Mouse (Mus musculus) fibroblast of lung, adult 2 months (primary cell): ENCODE measurements around the gene Pdlim4.

ENCODE experiments used
- DNase-seq: peaks from one replicate; pipeline ENCODE4 v3.0.0-alpha.2; 2011; ENCODE audit warnings: low read depth

The Pdlim4 gene

DNA sequence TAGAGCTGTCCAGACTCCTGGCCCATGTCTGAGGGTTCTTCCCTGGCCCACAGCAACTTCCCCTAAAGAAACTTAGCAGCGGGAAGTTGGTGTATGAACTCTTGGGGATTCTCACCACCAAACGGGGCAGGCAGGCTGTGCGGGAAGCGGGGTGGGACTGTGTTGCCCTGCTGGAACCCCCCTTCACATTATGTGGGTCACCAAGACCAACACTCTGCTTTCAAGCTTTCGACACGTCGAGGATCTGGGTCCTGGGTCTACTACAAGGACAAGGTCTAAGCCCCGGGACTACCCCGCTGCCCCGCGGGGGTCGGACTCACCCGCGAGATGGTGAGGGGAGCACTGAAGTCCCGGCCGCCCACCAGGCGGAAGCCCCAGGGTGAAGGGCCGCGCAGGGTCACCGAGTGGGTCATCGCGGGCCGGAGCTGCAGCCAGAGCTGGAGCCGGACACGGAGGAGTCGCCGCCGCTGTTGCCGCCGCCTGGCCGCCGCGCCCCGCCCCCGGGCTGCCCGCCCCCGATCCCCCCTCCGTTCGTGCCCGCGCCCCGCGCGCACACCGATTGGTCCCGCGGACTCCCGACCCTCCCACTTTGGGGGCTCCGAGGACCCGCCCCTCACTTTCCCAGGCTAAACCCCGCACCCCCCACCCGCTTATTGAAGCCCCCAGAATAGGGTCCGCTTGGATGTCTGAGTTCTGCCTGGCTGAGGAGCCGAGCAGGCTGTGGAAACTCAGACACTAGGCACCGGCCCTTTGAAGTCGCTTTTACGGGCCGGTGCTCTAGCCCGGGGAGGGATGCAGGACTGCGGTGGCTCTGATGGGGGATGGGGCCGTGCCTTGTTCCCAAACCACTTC, at the start of gene Pdlim4:
Gene Pdlim4, minus strand, starts transcription at position 495 of the 852 bp plus-strand sequence.
- DNase-seq: no peak

DNA sequence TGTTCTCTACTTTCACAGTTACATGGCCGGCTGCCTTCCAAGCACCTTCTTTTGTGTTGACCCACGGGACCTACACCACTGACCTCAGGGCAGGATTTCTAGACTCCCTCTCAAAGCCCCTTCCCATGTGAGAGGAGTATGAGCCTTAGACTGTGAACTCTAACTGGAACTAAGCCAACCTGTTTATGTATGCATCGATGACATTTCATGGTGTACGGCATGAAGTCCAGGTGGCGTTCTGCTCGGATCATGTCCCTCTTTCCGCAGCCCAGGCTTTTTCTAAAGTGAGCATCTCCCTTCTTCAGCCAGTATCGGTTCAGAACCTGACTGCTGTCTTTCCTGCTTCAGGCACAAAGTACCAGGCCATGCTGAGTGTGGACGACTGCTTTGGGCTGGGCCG, 48.3 kb upstream of the Pdlim4 start:
- no peak for DNase-seq

- no peak for DNase-seq
These were observed 47.6 kb upstream of the Pdlim4 start for GRCm38 (mm10) chr11:54116406-54116805.

GRCm38 (mm10) chr11:54115911-54116310, 47.1 kb upstream of the Pdlim4 start:
- no peak for DNase-seq

GRCm38 (mm10) chr11:54115301-54115700, 46.5 kb upstream of the Pdlim4 start:
- DNase-seq: no peak

DNA sequence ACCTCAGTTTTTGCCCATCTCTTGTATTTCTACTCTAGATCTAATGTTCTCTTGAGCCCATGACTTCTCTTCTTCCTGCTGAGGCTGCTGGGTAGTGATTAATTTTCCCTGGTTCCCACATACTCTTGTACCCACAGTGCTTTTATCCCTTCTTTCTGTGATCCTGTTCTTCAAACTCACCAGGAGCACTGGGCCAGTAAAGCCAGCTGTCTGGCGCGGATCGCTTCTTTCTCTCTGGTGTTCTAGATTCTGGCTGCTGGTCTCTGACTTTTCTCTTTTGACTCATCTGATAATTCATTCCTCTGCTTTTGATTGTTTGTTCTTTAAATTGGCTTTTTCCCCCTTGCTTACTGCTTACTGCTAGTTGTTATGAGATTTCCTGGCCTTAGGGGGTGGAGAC, 45.9 kb upstream of the Pdlim4 start:
- no peak for DNase-seq

DNA sequence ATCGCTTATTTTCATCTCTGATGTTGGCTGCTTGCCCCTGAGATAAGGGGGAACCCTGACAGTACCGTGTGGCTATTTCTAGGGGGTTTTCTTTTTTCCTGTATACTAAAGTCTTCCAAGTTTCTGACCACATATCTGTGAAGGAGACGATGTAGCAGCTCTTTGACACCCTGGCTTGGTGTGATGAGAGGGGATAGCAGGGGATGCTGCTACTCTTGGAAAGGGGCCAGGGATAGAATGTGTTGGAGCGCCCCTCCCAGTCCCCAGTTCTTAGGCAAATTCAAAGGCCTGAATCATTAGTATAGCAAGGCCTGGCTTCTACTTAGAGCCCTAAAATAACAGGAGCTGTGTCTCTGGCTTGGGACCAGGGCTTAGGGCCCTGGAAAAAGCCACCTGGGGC, 44.5 kb upstream of the Pdlim4 start:
- DNase-seq: no peak

- DNase-seq: peak; percentile 99
These were observed 44.1 kb upstream of the Pdlim4 start for GRCm38 (mm10) chr11:54112920-54113319.

- peak; percentile 83 for DNase-seq
These were observed 43.3 kb upstream of the Pdlim4 start for GRCm38 (mm10) chr11:54111976-54112741.

DNA sequence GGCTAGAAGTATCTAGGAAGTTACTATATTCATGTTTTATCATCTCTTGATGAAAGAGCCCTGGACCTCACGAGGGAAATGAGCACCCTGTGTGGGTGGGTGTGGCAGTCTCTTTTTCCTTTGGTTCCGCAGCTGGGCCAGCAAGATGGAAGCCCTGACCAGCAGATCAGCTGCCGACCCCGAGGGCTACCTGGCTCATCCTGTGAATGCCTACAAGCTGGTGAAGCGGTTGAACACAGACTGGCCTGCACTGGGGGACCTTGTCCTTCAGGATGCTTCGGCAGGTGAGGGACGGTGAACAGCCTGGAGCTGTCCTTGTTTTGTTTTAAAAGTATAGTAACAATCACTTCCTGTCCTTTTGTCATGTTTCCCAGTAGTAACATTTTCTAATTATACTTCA, 42.5 kb upstream of the Pdlim4 start:
- DNase-seq: no peak

GRCm38 (mm10) chr11:54108894-54109293, 40.1 kb upstream of the Pdlim4 start:
- DNase-seq: no peak

GRCm38 (mm10) chr11:54108131-54108530, 39.3 kb upstream of the Pdlim4 start:
- DNase-seq: no peak

GRCm38 (mm10) chr11:54107239-54107638, 38.4 kb upstream of the Pdlim4 start:
- DNase-seq: no peak

GRCm38 (mm10) chr11:54106676-54107075, 37.9 kb upstream of the Pdlim4 start:
- DNase-seq: no peak

DNA sequence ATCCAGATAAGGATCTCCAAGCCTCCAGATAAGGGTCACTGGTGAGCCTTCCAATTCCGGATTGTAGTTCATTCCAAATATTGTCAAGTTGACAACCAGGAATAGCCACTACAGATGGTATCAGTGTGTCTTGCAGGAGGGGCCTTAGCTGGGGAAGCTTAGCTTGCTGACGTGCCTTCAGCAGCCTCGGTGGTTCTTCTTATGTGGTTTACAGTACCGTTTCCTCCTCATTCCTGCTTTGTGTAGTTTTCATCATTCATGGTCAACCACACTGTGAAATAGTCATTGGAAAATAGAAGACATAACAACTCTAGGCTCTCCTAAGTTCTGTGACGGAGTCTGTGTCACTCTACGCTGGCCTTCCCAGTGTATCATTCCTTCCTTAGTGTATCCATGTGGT, 36.2 kb upstream of the Pdlim4 start:
- no peak for DNase-seq

GRCm38 (mm10) chr11:54102706-54103449, 34.1 kb upstream of the Pdlim4 start:
- DNase-seq: no peak

GRCm38 (mm10) chr11:54101701-54102100, 32.9 kb upstream of the Pdlim4 start:
- DNase-seq: no peak

DNA sequence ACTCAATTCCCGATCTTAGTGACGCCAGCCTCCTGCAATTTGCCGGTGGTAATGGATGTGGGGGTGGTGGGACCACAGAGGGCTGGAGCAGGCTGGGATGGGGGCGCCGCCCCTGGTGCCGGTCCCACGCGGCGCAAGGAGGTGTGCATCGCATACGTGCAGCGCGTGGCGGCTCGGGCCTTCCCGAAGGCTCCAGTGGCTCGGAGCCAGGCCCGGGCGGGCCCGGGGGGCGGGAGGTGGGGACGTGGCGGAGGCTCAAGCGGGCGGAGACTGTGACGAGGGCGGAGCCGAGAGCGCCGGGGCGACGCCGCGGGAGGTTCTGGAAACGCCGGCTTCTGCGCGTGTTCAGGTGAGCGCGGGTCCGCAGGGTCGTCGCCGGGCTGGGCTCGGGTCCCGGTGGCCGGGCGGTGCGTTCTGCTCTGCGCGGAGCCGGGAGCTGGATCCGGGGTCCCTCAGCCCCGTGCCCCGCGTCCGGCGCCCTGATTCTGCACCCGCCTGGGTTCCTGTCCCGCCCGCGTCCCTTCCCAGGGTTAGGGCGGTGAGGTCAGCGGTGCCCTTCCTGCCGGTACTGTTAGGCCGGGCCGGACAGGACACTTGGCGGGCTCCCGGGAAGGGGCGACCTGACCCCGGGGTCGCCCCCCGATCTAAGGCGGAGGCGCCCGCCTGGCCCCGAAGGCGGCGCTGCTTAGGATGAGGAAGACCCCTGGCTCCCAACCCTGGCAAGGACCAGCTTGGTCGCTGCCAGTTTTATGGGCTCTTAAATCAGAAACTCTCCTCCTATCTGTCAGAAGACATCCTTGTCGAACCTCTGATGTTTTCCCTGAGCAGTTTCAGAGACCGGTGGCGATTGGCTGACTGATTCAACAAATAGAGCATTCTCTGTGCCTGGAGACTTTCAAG, 32.1 kb upstream of the Pdlim4 start:
- no peak for DNase-seq

DNA sequence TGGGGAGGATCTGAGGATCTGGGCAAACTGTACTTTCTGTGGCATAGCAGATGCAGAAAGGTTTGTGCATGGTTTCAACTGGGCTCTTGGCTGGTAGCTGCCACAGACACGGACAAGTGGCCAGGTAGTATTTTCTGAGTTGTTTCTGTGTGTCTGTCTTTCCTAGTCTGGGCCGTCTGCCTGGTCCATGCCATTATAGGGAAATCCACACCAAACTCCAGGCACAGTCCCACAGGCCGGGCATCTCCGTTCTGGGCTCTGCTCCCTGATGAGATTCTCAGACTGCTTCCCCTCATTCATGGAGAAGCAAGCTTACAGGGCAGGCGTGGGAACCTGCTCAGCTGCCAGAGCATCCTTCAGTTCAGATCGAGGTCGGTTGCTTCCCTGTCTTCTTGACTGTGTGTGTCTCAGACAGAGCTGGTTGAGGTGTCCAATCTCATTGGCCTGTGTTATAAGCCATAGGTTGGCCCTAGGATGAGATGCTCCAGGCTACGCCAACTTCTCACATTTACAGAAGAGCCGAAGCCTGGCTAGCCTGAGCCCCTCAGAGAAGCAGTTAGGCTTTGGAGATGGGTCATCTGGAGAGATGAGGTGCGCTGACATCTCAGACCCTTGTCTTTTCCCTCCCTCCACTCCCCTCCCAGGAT, 31.4 kb upstream of the Pdlim4 start, which contains the start of gene P4ha2:
Gene P4ha2, plus strand, starts transcription at position 51 of the 647 bp plus-strand sequence.
- no peak for DNase-seq

DNA sequence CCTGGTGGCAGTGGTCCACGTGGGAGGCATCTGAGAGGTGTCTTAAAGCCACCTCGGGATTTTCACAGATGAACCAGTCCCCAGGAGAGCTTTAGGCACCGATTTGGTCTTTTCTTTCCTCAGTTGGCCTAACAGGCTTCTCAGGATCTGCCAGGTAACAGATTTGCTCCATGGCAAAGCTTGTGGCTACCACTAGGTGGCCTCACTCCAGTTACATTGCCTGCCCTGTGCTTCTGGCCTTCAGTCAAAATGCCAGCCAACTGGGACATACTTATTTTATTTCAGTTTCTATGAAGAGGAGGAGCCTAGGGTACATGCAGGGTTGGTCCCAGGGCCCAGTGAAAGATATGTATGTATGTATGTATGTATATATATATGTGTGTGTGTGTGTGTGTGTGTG, 24.2 kb upstream of the Pdlim4 start:
- no peak for DNase-seq

- no peak for DNase-seq
These were observed 23.4 kb upstream of the Pdlim4 start for GRCm38 (mm10) chr11:54092188-54092587.
